Mouse (Mus musculus) T-cell, adult 2 months (primary cell): Measurements from ENCODE around the gene Chst11.

Experiments used
- DNase-seq: peaks from one replicate; pipeline ENCODE4 v3.0.0; 2022; ENCODE audit warnings: low spot score

Chst11 gene

DNA sequence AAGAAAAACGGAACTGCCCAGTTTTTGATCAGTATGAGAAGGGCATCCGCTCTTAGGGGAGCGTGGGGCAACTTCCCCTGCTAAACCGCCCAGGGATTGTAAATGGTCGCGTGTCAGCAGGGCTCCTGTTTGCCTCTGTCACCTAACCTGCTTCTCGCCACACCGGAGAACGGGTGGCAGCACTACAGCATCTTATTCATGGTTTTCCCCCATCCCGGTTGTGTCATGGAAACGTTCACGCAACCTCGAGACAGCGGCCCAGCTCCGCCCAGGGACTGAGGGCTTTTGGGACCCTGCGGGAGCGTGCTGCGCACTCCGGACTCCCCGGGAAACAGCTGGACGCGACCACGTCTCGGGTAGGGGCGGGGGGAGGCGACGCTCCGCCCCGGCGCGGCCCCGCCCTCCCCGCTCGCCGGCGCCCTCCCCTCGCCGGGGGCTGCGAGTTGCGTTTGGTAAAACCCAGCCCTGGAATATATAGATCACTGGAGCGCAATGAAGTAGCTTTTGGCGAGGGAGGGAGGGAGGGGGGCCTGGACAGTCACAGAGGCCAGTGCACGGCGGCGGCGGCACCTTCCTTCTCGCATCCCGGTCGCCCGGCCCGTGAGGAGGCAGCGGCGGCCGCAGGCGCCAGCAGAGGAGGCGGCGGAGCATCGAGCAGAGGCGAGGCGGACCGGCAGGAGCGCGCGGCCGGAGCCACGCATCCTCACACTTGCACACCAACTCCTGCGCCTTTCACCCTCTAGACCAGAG lies at the start of gene Chst11:
Gene Chst11 (plus strand): TSS at position 549 of the 750 bp plus-strand sequence.
- peak; percentile 42 for DNase-seq

DNA sequence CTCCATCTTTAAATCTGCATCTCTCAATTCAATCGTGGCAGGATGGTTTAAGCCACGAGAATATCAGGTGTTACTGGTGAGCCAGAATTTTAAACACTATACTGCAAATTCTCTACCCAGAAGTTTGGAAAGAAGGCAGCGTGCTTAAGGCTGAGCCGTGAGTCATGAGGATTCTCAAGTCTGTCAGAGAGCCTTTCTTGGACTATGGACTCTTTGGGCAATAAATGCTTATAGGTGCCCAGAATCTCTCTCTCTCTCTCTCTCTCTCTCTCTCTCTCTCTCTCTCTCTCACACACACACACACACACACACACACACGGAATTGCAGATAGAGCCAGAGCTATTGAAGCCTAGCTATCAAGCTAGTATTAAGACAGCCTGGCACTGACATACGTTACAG lies 49.5 kb upstream of the Chst11 start:
- DNase-seq, result no peak

DNA sequence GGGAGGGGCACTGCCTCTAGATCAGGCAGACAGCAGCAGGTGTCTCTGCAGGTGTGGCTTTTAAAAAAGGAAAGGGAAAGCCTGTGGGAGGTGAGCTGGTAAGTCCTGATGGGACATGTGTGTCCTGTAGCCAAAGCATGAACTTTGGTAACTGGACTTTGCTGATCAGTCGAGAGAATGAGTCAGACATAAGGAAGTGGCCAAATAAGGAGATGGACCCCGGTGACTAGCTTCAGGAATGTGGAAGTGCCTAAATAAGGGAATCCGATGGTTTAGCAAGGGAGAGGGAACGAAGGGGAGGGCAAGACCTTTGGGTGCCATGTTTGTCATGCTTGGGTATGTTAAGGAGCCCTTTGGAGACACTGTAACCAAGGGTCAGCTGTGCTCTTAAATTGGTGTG lies 31.9 kb upstream of the Chst11 start:
- DNase-seq, result no peak

DNA sequence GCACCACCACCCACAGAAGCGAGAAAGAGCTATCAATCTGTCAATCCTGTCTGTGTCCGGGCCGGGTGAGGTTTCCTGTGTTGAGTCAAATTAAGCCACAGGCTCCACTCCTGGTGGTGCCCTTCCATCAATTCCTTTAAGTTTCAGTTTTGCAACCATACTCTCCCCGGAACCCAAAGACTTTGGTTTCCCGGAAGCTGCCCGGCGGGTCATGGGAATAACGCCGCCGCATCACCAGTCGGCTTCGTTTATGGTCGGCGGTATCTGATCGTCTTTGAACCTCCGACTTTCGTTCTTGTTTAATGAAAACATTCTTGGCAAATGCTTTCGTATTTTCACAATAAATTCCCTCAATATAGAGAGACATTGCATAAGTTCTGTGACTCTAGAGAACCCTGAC lies 30.2 kb upstream of the Chst11 start:
- no peak for DNase-seq

DNA sequence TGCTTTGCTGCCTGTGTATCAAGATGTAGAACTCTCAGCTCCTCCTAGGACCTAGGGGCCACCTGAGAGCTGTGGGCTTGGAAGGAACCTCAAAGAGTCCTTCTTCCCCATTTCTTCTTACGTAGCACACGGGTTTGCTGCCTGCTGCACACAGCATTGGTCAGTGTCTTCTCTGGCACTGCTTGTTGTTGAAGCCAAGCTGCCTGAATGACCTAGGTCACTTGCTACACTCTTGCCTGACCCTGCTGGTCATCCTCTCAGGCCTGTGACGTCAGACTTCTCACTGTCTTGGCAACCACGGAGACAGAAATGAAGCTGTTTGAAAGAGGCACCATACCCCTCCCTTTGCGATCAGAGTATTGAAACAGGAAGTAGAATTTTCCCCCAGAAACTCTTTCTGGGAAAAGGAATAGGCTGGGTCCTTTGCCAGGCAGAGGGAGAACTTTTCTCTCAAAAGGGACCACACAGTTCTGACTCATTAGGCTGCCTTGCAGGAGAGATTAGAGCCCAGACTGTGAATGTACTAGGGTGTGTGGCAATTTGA lies 27.0 kb upstream of the Chst11 start:
- DNase-seq, result no peak

DNA sequence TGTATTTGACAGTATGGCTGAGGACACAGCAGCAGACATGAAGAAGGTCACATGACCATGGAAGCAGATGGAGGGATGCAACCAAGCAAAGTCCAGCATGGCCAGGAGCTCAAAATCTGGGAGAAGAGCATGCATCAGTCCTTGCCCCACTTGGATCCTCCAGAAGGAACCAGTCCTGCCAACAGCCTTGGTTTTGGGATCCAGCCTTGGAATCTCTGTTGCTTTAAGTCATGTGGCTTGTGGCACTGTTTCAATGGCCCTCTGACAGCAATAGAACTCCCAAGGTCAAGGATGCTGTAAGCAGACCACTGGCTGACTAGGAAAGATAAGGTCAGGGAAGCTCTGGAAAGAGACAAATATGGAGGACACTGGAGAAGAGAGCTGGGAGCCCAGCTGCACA lies 26.0 kb upstream of the Chst11 start:
- DNase-seq, result no peak

DNA sequence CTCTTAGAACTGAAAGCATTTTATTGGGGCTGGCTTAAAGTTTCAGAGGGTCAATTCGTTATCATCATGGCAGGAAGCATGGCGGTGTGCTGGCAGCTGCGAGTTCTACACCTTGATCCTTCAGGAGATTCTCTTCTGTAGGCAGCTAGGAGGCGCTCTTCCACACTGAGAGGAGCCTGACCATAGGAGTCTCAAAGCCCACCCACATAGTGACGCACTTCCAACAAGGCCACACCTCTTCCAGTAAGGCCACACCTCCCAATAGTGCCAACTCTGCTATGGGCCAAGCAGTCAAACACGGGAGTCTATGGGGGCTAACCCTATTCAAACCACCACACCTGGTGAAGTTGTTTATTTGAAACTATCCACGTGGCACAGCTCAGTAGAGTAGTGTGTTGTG lies 24.0 kb upstream of the Chst11 start:
- DNase-seq, result peak; percentile 10

DNA sequence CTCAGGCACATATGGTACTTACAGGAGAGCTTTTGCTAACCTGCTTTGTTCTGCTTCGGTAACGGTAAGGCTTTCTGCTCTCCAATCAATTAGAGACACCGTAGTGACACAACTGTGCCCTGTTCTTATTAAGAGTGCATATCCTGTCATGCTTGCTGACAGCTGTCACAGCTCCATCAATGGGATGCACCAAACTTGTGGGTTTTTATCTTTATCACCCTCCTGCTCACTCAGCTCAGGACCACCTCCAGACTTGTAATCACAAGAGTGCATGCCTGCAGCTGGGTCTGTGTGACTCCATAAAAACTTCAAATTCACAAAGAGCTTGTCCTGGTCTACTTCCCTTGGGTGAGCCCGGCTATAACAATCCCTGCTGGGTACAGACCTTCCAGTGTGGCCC lies 23.3 kb upstream of the Chst11 start:
- no peak for DNase-seq

DNA sequence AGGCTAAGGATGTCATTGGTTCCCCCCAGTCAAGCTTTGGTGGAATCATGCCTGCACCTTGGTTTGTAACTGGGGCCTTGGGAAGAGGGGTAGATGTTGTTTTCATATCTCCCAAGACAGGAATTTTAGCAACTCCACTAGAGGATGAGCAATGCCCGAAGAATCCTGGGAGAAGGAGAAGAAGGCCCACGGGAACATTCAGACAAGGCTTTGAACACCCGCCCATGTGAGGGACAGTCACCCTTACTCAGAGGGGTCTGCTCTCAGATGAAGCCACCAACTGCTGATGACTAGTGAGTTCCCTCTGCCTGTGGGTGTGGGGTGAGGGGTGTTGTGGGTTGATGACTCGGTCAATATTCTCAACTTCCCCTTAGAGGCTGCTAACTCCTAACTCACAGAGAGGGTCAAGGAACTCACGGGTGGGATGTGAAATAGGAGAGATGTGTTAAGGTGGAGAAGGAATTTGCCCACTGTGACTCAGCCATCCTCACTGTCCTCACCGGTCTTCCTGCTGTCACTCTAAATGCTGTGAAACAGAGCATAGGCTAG lies 22.8 kb upstream of the Chst11 start:
- DNase-seq, result no peak

DNA sequence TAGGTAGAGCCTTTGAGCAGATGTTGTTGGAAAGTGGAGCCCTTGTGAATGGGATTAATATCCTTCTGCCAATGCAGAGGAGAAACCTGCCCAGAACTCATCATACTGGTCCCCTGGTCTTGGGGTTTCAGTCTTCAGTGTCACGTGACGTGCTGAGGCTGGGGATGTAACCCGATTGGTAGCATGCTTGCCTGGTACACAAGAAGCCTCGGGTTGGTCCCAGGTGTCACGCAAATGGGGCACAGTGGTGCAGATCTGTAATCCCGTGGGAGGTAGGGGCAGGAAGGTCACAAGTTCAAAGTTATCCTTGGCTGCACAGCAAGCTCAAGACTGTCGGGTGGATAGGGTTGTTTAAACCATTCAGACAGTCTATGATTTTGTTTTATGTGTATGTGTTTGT lies 20.8 kb upstream of the Chst11 start:
- no peak for DNase-seq

DNA sequence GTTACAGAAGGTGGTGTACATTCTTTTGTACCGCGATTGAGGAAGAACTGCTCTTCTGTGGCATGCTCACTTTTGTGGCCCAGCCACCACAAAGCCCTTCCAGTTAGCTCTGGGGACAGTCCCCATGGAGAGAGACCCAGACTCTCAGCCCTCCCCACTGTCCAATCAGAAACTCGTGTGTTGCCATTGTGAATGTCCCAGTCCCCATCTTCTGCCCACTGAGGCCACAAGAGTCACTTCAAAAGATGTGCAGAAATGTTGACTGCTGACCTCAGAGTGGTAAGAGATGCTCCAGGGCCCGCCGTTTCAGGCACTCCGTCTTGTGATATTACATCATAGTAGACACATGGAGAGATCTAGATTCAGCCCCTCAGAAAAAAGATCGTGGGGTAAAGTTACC lies 18.6 kb upstream of the Chst11 start:
- DNase-seq, result no peak

DNA sequence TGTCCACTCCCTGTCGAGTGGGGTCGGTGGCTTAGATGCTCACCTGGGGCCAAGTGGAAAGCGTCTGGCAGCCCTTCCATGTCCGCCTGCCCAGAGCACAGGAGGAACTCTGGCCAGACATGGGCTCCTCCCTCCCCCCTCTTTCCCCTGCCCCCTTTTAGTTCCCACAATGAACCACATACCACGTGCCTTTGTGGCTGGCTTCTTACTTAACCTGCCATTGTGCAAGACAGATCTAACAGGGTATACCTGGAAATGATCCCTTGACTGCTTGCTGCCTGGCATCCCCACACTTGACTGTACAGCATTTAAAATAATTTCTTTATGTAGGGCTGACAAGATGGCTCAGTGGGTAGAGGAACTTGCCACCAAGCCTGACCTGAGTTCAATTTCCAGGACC lies 15.7 kb upstream of the Chst11 start:
- no peak for DNase-seq

DNA sequence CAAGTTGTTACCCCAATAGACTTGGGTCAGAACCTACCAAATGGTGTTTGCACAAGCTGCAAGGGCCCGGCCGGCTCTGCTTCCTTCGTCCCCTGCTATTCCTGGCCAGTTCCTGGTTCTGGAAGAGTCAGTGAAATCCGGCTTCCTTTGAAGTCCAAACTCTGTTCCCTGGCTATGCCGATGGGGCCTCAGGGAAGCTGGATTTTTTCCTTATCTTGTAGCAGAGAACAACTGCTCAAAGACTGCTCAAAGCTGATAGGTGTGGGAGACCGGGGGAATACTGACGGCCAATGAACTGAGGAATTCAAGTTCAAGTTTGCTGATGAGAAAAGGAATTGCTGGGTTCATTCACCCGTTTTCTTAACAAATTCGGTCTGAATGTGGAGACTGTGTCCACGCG lies 13.7 kb upstream of the Chst11 start:
- DNase-seq, result no peak

DNA sequence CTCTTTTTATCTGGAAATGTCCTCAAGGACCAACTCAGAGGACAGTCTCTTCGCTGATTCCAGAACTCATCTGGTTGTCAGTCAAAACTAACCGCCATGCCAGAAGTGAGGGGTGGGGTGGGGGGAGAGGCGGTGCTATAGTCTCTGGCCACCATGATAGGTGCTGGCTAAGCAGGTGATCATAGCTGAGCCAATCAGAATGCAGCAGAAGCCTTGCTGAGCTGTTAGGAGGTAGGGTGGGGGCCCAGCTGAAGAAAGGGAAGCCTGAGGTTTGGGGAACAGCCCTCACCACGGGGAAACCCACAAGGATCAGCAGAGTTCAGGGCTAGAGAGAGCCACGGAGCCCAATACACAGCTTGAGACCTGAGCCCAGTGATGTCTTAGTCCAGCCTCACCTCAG lies 11.1 kb upstream of the Chst11 start:
- no peak for DNase-seq

DNA sequence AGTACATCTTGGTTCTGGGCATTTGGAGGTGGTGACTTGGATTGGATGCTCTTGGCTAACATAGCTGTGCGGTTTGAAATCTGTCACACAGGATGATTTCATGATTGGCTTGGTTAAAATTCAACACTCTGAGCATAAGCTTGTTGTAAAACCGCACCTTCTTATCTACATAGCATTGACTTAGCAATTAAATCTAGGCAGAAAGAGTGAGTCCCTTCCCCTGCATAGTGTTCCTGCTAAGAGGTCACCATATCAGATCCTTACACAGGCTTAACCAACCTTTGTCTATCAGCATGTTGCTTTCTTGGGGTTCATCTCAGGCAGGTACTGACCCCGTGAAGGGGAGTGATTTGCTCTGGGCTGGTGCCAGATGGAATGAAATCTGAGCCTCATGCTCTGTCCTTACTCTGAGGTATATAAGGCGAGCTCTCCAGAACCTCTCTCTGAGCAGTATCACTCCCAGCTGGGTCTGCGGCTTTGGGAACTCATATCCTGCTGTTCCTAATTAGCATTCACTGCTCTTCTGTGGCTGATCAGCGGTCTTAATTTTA lies 10.6 kb upstream of the Chst11 start:
- DNase-seq, result no peak

DNA sequence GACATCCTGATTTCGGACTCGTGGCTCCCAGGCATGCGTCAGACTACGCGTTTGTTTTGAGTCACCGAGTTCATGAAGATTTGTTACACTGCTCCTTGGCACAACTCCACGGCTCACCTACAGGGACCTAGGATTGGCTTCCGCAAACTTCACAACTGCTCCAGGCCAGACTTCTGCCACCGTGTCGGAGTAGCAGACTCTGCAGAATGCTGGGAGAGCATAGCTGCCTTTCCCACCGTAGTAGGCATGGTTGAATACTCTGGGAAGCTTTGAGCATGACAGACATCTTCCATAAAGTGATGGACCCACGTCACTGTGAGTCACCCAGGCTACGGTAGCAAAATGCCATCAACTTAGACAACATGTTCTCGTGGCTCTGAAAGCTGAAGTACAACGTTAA lies 9.5 kb upstream of the Chst11 start:
- DNase-seq, result no peak

DNA sequence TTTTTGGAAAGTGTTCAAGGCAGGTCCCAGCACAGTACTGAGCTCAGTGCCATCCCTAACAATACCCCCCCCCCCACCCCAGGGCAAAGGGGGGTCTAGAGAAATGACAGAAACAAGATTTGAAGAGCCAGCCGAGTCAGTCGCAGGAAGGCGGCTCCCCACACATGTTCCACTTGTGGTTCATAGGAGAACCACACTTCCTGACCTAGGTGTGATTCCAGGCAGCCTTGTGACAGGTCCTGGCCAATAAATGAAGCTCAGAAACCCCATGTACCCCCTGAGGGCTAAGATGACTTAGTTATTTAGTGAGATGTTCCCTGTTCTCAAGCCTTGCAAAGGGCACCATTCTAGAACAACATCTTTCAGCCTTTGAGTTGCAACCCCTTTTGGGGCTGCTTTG lies 3.0 kb upstream of the Chst11 start:
- DNase-seq, result peak; percentile 23

DNA sequence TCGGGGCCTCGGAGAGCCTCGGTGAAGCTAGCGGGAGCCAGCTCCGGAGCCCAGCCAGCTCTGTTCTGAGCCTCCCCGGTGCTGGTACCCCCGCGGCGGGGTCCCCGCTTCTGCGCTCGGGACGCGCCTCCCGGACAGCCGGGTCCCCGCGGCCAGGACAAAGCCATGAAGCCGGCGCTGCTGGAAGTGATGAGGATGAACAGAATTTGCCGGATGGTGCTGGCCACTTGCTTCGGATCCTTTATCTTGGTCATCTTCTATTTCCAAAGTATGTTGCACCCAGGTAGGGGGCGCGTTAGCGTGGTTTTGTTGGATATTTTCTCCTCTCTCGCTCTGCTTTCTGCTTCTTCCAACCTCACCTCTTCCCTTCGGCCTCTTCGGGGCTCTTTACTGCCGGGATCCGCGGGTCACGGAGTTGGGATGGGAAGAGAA lies 418 bp downstream of the Chst11 start:
- no peak for DNase-seq

DNA sequence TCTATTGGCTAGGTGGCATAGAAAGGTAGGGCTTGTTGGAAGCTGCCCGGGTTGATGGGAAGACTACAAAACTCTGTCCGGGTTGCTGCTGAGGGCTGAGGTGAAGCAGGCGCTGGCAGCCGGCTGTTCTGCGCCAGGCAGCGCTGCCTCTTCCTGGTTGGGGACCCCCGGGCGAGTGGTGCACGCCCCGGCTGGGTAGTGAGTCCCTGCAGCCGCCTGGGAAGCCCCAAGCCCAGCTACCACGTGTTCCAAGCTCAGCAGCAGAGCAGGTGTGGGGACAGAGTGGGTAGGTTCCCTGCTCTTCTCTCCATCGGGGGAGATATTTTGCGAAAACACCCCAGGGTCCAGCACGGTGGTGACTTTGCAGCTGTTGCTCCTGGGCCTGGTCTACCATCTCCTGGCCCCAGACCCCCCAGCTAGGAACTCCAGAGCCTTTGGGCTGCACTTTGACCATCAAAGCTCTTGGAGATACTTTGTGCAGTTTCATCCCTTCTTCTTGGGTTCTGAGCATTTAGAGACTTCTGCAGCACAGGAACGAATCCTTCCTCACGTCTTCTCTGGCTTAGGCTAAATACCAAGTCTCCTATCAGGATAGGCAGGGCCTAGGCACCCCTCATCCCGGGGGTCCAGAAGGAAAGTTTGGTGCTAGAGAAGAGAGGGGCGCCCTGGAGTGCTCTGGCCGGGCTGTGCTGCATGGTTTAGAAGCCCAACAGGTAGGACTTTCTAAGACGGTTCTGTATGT lies 1.1 kb downstream of the Chst11 start:
- DNase-seq, result no peak

DNA sequence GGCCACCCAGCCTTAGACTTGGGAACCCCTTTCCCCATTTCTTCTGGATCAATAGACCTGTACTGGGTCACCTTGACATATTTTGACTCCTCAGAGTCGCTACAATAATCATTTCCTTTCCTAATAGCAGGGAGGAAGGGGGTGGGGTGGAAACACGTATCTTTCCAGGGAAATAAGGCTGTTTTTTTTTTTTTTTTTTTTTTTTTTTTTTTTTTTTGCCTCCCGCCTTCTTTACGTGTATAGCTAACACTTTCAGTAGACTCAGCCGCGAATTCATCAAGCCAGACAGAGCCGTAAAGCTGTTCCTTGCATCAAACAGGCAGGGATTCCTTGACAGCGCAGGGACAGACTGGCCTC lies 1.7 kb downstream of the Chst11 start:
- DNase-seq, result no peak

DNA sequence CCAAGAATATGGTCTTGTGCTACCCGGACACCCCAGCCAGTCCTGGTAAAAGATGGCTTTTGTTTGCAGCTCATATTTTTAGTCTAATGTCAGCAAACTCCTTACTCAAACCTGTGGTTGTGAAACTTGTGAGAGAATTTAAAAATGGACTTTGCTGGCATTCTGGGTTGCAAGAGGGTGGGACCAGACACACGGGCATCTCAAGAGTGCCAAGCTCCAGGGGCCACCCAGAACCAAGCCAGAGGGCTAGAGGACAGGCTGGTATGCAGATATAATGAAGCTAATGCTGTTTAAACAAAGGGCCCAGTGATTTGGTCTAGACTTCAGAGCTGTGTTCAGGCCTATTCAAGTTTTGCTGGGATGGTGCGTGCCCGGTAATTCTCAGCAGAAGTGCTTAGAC lies 2.1 kb downstream of the Chst11 start:
- no peak for DNase-seq

DNA sequence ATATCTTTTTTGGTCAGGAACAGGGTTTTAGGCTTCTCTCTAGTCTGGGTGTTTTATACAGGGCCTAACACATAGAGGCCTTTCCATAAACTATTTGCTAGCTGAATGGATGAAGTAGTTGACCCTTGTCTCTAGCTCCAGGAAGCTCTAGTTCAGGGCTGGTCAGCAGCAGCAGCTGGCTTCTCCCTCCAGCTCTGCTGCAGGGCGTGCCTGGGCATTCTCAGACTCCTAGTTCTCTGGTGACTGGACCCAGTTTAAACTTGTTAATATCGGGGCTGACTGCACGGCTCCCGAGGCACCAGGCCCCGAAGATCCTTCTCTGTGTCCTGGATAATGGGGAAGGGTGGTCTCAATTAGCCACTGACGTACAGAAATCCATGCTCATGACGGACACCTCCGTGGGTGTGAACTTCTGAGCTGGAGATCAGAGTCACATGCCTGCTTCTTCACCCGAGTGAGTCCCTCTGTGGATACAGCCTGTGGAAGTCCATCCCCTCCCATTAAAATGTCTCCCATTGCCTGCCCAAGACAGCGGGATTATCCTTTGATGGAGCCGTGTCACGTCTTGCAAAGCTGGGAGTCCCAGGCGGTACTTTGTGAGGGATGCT lies 4.2 kb downstream of the Chst11 start:
- DNase-seq, result no peak

DNA sequence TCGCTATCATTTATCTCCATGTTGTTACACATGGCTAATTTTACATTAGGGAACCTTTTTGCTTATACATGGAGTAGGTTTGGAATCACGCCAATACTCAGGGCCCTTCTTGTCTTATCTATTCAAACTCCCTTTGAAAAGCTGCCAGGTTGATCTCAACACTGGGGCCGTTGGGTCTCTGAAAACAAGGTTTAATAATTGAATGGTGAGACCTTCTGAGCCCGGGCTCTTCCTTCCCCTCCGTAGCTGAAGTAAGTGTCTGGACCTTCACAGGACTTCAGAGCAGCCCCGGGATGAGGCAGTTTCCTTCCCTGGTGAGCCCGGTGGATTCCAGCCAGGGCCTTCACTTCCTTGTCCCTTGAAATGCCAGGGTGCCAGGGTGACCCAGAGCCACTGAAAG lies 5.6 kb downstream of the Chst11 start:
- DNase-seq, result no peak
